Mouse (Mus musculus): ENCODE data around the gene Fancg. TPM values are rescaled to one million over a fixed set of nuclear protein-coding genes. Genes with fewer than 3 reads are reported as not detected.
A peak's percentile ranks its signal among the peaks of the same experiment; 100 is the strongest.

Fancg gene
- polyA plus RNA-seq, 1 experiment = 3.2 TPM

DNA sequence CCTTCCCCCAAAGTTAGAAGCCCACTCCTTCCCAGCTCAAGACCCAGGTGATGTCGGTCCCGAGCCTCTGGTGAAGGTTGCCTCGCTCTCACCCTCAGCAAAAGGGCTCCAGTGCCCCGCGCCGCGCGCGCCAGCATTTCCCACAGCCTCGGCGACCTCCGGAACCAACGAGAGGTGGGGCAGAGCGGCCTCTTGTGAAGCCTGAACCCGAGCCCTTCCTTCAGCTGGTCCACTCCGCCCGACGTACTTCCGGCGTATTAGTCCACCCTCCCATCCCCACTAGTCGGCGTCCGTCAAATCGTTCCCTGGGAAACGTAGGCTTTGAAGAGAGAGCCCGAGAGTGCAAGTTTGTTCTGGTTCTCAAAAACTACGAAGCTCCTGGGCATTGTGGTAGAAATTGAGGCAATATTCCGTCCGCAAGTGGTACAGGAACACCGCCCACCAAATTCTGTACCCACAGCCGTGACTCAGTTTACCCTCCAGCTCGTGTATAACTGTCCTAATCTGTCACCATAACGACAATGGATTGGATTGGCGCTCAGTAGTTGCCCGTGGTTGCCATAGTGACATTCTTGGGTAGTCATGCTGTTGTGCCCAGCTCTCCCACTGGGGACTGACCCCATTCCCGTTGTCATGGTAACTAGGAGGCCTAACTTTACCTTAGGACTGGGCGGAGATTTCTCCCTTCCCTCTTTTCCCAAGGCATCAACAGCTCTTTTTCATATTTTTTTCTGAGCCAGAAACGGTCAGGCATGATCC lies 21.1 kb upstream of the Fancg start, which contains the start of gene Stoml2:
Stoml2 (minus strand) TSS at position 474 of the 759 bp plus-strand sequence.
- peaks cover 22% of the 10 kb centered on the region for H3K36me3 ChIP-seq (ENCODE audit: control insufficient read depth, insufficient read depth)
- peak within 1 kb of the TSS; percentile 68 for H3K4me3 ChIP-seq (ENCODE audit: insufficient read depth, poor library complexity, severe bottlenecking)
- H3ac ChIP-seq (ENCODE audit: control insufficient read depth, insufficient read length, low read depth) = peak within 1 kb of the TSS; percentile 69
- H3K79me3 ChIP-seq (ENCODE audit: low read depth) = no peaks in the 10 kb centered on the region
- H3K27me3 ChIP-seq (ENCODE audit: control insufficient read depth, insufficient read depth, insufficient read length) = no peaks in the 10 kb centered on the region
- H3K79me2 ChIP-seq (ENCODE audit: control insufficient read depth, insufficient read depth) = peaks cover 18% of the 10 kb centered on the region
- TF ChIP-seq USF1 (IDR thresholded peaks at IDR 0.05; ENCODE audit: low read depth) = no peak
- peak; percentile 63 for TF ChIP-seq MAX (IDR thresholded peaks at IDR 0.05)

DNA sequence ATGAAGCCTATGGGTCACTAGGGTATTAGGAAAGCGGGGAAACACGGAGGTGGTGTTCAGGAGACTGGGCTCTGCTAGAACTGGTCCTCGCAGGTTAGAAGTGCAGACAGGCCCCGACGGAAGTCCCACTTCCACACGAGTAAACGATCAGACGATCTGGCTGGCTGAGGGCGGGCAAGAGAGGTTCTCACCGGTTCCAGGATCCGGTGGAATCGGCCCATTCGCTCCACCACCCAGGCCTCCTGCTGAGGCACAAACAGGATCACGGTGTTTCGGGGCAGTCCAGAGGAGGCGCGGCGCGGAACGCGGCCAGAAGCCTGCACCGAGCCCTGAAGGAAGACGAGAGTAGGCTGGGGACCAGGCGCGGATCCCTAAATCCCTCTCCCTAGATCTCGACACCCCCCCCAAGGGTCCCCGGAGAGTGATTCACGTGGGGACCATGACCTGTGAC lies 20.5 kb upstream of the Fancg start:
- peak overlapping the region; percentile 69 for H3ac ChIP-seq (ENCODE audit: control insufficient read depth, insufficient read length, low read depth)
- H3K36me3 ChIP-seq (ENCODE audit: control insufficient read depth, insufficient read depth) = peaks cover 22% of the 10 kb centered on the region
- peaks cover 18% of the 10 kb centered on the region for H3K79me2 ChIP-seq (ENCODE audit: control insufficient read depth, insufficient read depth)
- TF ChIP-seq CEBPB (IDR thresholded peaks at IDR 0.05; ENCODE audit: low read depth) (no peak), MAX (IDR thresholded peaks at IDR 0.05) (no peak), FOSL1 (IDR thresholded peaks at IDR 0.05; ENCODE audit: insufficient read depth, low read length, poor library complexity, severe bottlenecking) (no peak), CTCF (IDR thresholded peaks at IDR 0.05; ENCODE audit: control insufficient read depth, insufficient read depth, insufficient read length) (no peak), MYOG (IDR thresholded peaks at IDR 0.05; ENCODE audit: control insufficient read depth, extremely low read depth, insufficient read length) (no peak)
- H3K79me3 ChIP-seq (ENCODE audit: low read depth) = no peaks in the 10 kb centered on the region
- H3K4me3 ChIP-seq (ENCODE audit: insufficient read depth, poor library complexity, severe bottlenecking) = peak overlapping the region; percentile 68
- H3K27me3 ChIP-seq (ENCODE audit: control insufficient read depth, insufficient read depth, insufficient read length) = no peaks in the 10 kb centered on the region

DNA sequence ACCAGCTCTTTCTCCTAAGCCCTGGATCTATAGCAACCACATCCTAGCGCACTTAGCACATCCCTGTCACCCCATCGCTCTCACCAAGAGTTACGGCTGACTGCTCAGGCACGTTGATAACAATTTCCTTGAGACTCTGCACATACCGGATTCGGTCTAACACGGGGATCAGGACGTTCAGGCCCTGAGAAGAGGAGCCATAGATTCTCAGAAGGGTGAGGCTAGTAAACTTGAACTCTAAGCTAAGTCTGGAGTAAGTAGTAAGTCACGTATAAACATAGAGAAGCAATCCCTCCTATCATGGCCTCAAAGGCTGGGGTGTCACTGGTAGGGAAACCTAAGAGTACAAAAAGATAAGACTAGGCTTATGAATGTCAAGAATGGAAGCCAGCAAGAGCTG lies 20.0 kb upstream of the Fancg start:
- TF ChIP-seq MYOD1 (IDR thresholded peaks at IDR 0.05; ENCODE audit: control insufficient read depth, insufficient read length, low read depth) (no peak), FOSL1 (IDR thresholded peaks at IDR 0.05; ENCODE audit: insufficient read depth, low read length, poor library complexity, severe bottlenecking) (no peak), USF1 (IDR thresholded peaks at IDR 0.05; ENCODE audit: low read depth) (no peak), MAX (IDR thresholded peaks at IDR 0.05) (no peak), CTCF (IDR thresholded peaks at IDR 0.05; ENCODE audit: control insufficient read depth, insufficient read depth, insufficient read length) (no peak), CEBPB (IDR thresholded peaks at IDR 0.05; ENCODE audit: low read depth) (no peak)
- Histone ChIP-seq H3K36me3 (ENCODE audit: control insufficient read depth, insufficient read depth) (peaks cover 22% of the 10 kb centered on the region), H3K79me3 (ENCODE audit: low read depth) (no peaks in the 10 kb centered on the region), H3K4me3 (ENCODE audit: insufficient read depth, poor library complexity, severe bottlenecking) (peak overlapping the region; percentile 68), H3K27me3 (ENCODE audit: control insufficient read depth, insufficient read depth, insufficient read length) (no peaks in the 10 kb centered on the region), H3ac (ENCODE audit: control insufficient read depth, insufficient read length, low read depth) (peak overlapping the region; percentile 69), H3K79me2 (ENCODE audit: control insufficient read depth, insufficient read depth) (peaks cover 18% of the 10 kb centered on the region)

DNA sequence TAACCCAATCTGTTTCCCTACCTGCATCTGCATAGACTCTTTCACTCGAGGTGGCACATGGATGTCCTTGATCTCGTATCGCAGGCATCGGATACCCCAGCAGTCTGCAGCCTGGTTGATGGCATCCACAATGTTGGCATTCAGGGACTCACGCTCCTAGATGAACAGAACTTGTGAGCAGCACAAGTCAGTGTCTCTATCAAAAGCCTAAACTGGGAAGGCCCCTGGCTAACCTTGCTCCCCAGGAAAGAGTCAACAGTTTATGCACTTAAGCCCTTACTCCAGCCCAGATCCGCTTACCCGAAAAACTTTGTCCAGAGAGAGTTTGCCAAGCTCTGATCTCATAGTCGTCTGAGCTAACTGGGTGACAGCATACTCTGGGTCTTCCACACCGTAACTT lies 19.4 kb upstream of the Fancg start:
- Histone ChIP-seq H3K27me3 (ENCODE audit: control insufficient read depth, insufficient read depth, insufficient read length) (no peaks in the 10 kb centered on the region), H3K79me3 (ENCODE audit: low read depth) (no peaks in the 10 kb centered on the region), H3K4me3 (ENCODE audit: insufficient read depth, poor library complexity, severe bottlenecking) (no peak overlapping the region), H3K79me2 (ENCODE audit: control insufficient read depth, insufficient read depth) (peaks cover 18% of the 10 kb centered on the region), H3ac (ENCODE audit: control insufficient read depth, insufficient read length, low read depth) (no peak overlapping the region), H3K36me3 (ENCODE audit: control insufficient read depth, insufficient read depth) (peaks cover 22% of the 10 kb centered on the region)
- TF ChIP-seq USF1 (IDR thresholded peaks at IDR 0.05; ENCODE audit: low read depth) (no peak), FOSL1 (IDR thresholded peaks at IDR 0.05; ENCODE audit: insufficient read depth, low read length, poor library complexity, severe bottlenecking) (no peak)

DNA sequence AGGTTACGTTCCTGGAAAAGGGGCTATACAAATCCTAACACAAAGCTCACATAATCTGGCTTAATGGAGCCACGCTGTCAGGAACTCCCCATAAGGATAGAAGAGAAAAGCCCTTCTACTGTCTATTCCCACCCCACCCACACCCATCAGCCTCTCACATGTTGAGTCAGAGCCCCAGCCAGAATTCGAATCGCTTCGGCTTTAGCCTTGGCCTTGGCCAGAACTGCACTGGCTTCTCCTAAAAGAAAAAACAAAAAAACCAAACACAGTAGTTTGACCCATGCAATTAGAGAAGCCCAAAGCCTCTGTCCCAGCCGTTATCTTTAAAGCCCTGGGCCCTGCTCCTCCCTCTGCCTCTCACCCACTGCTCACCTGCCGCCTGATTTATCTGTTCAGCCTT lies 18.8 kb upstream of the Fancg start:
- Histone ChIP-seq H3K27me3 (ENCODE audit: control insufficient read depth, insufficient read depth, insufficient read length) (no peaks in the 10 kb centered on the region), H3K79me3 (ENCODE audit: low read depth) (no peaks in the 10 kb centered on the region), H3ac (ENCODE audit: control insufficient read depth, insufficient read length, low read depth) (no peak overlapping the region), H3K4me3 (ENCODE audit: insufficient read depth, poor library complexity, severe bottlenecking) (no peak overlapping the region), H3K79me2 (ENCODE audit: control insufficient read depth, insufficient read depth) (peaks cover 18% of the 10 kb centered on the region), H3K36me3 (ENCODE audit: control insufficient read depth, insufficient read depth) (peaks cover 22% of the 10 kb centered on the region)
- no peak for TF ChIP-seq CEBPB (IDR thresholded peaks at IDR 0.05; ENCODE audit: low read depth)
- no peak for TF ChIP-seq CTCF (IDR thresholded peaks at IDR 0.05; ENCODE audit: control insufficient read depth, insufficient read depth, insufficient read length)
- TF ChIP-seq USF1 (IDR thresholded peaks at IDR 0.05; ENCODE audit: low read depth) = no peak
- TF ChIP-seq MYOD1 (IDR thresholded peaks at IDR 0.05; ENCODE audit: control insufficient read depth, insufficient read length, low read depth) = no peak
- TF ChIP-seq FOSL1 (IDR thresholded peaks at IDR 0.05; ENCODE audit: insufficient read depth, low read length, poor library complexity, severe bottlenecking) = no peak
- no peak for TF ChIP-seq MAX (IDR thresholded peaks at IDR 0.05)
- no peak for TF ChIP-seq MYOG (IDR thresholded peaks at IDR 0.05; ENCODE audit: control insufficient read depth, extremely low read depth, insufficient read length)

Data from C2C12 (cell line).